Mouse (Mus musculus): ENCODE results near the gene D630036H23Rik.

DNA sequence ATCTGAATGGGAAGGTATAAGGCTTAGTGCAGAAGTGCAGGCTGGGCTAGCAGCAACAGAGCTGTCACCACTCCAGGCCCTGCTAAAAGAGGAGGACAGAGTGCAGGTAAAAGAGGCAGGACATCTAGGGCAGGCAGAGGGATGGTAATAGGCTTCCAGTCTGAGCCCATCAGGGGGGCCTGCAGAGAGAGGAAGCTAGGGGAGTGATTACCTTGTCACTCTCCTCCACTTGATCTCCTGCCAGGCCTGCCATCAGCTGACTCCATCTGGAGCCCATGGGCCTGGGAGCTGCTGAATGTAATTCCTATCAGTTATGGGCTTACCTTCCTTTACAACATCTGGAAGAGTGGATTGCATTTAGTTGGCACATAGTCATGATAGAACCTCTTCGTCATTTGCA, 49.3 kb downstream of the D630036H23Rik start:
- TF ChIP-seq CTCF (IDR thresholded peaks at IDR 0.05; ENCODE audit: low read depth, low read length) (no peak), POLR2A (IDR thresholded peaks at IDR 0.05; ENCODE audit: borderline replicate concordance, low read depth, low read length) (no peak)
